Mouse (Mus musculus) cerebellum, adult 9-11 months (tissue): ENCODE measurements at regions not wholly inside any gene's neighbourhood (a gene's known extent, or its start where the extent isn't known, plus 50 kb on each side); places are given as distances from the start of the nearest gene placed in this dataset.
A peak's percentile ranks its signal among the peaks of the same experiment; 100 is the strongest.

Source experiments
- DNase-seq: peaks from one replicate; pipeline ENCODE4 v3.0.0; 2022

- peak; percentile 25 for DNase-seq
Observed at GRCm38 (mm10) chr10:35654548-35655180, 57.0 kb downstream of the Amd2 start.

GRCm38 (mm10) chr10:35649930-35650329 is 61.8 kb downstream of the Amd2 start:
- DNase-seq = no peak

- DNase-seq = no peak
Observed at GRCm38 (mm10) chr10:35620853-35621252, 90.8 kb downstream of the Amd2 start.

- DNase-seq = no peak
Observed at GRCm38 (mm10) chr10:35586251-35586650, 125.4 kb downstream of the Amd2 start.
